Mouse (Mus musculus): ENCODE data around the gene Vmn1r192. TPM values are rescaled to one million over a fixed set of nuclear protein-coding genes. Genes with fewer than 3 reads are reported as not detected.

Gene Vmn1r192
- not detected for total RNA-seq (2023)

DNA sequence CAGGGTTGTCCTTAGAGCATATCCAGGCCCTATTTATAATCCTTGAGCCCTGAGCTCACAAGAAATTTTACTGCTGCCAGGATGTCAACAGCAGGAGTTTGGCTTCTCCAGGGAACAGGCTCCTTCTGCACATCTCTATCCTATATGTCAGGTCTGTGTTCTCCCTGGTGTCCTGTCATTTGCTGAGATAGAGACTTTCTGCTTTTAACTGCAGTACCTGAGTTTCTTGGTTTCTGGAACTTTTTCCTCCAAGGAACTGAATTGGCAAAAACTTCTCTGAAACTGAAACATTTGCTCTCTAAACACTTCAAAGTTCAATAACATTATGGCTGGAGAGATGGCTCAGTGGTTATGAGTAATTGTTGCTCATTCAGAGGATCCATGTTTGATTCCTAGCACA is at the start of gene Vmn1r192:
Vmn1r192 (minus strand) TSS at position 101 of the 400 bp plus-strand sequence.

GRCm38 (mm10) chr13:22223060-22223459 is 32.1 kb upstream of the Vmn1r192 start, which contains the start of gene Vmn1r193:
Gene Vmn1r193 (minus strand): TSS chr13:22223160.

GRCm38 (mm10) chr13:22183869-22184268 is 7.1 kb downstream of the Vmn1r192 start, which contains the start of gene Vmn1r191:
Gene Vmn1r191 (minus strand): TSS chr13:22183969.

Other genes starting within 250 kb of the Vmn1r192 start
- gene Zfp184, start 246.0 kb downstream of the Vmn1r192 start, total RNA-seq (2023), result 1 to 10 TPM; 1.5 to 2.3 TPM
- gene Pom121l2, start 209.9 kb downstream of the Vmn1r192 start, total RNA-seq (2023), result not detected
- gene Prss16, start 181.4 kb downstream of the Vmn1r192 start, total RNA-seq (2023), result under 1 TPM in 1 of 2 experiments, not detected in 1; 0.70 TPM
- 10 to 100 TPM; 49.1 to 92.2 TPM for gene Hist1h2ah, start 155.6 kb downstream of the Vmn1r192 start, total RNA-seq (2023)
- 10 to 100 TPM; 50.9 to 62.1 TPM for gene Hist1h2bk, start 155.3 kb downstream of the Vmn1r192 start, total RNA-seq (2023)
- 100 to 1,000 TPM; 118 to 131 TPM for gene Hist1h4i, start 149.8 kb downstream of the Vmn1r192 start, total RNA-seq (2023)
- 10 to 100 TPM; 70.3 to 95.1 TPM for gene Hist1h2ag, start 148.2 kb downstream of the Vmn1r192 start, total RNA-seq (2023)
- 100 to 1,000 TPM in 1 of 2 experiments, 10 to 100 TPM in 1; 96.7 to 143 TPM for gene Hist1h2bj, start 147.9 kb downstream of the Vmn1r192 start, total RNA-seq (2023)
- not detected for gene Vmn1r188, start 106.7 kb downstream of the Vmn1r192 start, total RNA-seq (2023)
- not detected for gene Vmn1r189, start 85.3 kb downstream of the Vmn1r192 start, total RNA-seq (2023)
- not detected for gene Vmn1r191, start 7.2 kb downstream of the Vmn1r192 start, total RNA-seq (2023)
- gene Vmn1r193, start 32.0 kb upstream of the Vmn1r192 start, total RNA-seq (2023), result not detected
- gene Vmn1r194, start 53.1 kb upstream of the Vmn1r192 start, total RNA-seq (2023), result not detected
- not detected for gene Vmn1r195, start 79.4 kb upstream of the Vmn1r192 start, total RNA-seq (2023)
- gene Vmn1r196, start 98.8 kb upstream of the Vmn1r192 start, total RNA-seq (2023), result not detected
- gene Vmn1r197, start 133.4 kb upstream of the Vmn1r192 start, total RNA-seq (2023), result not detected
- not detected for gene Vmn1r198, start 159.2 kb upstream of the Vmn1r192 start, total RNA-seq (2023)
- not detected for gene Vmn1r199, start 188.7 kb upstream of the Vmn1r192 start, total RNA-seq (2023)
- not detected for gene Vmn1r200, start 199.2 kb upstream of the Vmn1r192 start, total RNA-seq (2023)

All from B cell, adult 67 days (primary cell).